8 mouse cellular contexts compared by ENCODE assay signal in genomic region chr11:78177903-78178858, GRCm38 (mm10). TPM values are rescaled to one million over a fixed set of nuclear protein-coding genes. Genes with fewer than 3 reads are reported as not detected.
DNase-seq lines count a peak whose midpoint lies in the region; ATAC-seq and TF ChIP-seq lines count a peak whose summit lies in the region.

No protein-coding gene starts in this region.

- ATAC-seq in forebrain, embryonic 12.5 days (ENCODE audit: low FRiP score), result peak; percentile 87
- ATAC-seq in heart, postnatal 0 days (ENCODE audit: insufficient read depth, low read depth), result peak; percentile 86
- ATAC-seq in liver, embryonic 14.5 days (ENCODE audit: insufficient read depth), result peak; percentile 77
- ATAC-seq in stomach, embryonic 15.5 days (ENCODE audit: insufficient read depth, low FRiP score, low read depth), result peak; percentile 86

- DNase-seq in c-Kit-positive CD71-positive TER-119-positive erythroid progenitor cells, embryonic 14.5 days (ENCODE audit: low spot score), result peak; percentile 95
- DNase-seq in heart, postnatal 0 days (ENCODE audit: low spot score), result peak; percentile 94
- peak; percentile 96 for DNase-seq in kidney, postnatal 36 days
- peak; percentile 87 to 93 (median 91) for DNase-seq in liver, embryonic 14.5 days (ENCODE audit: low read depth in 3 of 3, low spot score in 3 of 3)
- DNase-seq in neural tube, embryonic 10.5 days (ENCODE audit: extremely low spot score, low spot score), result peak; percentile 98

- peaks cover 60% of the 10 kb centered on the region for H3K4me1 ChIP-seq in E14TG2a.4 (replicated peaks; ENCODE audit: low read depth, low read length)
- H3K4me1 ChIP-seq in forebrain, embryonic 12.5 days, result peaks cover 62% of the 10 kb centered on the region
- H3K4me1 ChIP-seq in heart, postnatal 0 days (ENCODE audit: control insufficient read depth, insufficient read depth), result peaks cover 13% of the 10 kb centered on the region
- H3K4me1 ChIP-seq in liver, embryonic 14.5 days (replicated peaks; ENCODE audit: control insufficient read depth in 2 of 2, insufficient read depth in 2 of 2, low read length in 1 of 2), result peaks cover 21 to 28% of the 10 kb centered on the region in 2 experiments
- H3K4me1 ChIP-seq in stomach, embryonic 15.5 days, result peaks cover 56% of the 10 kb centered on the region

- no peaks in the 10 kb centered on the region for H3K27me3 ChIP-seq in E14TG2a.4 (ENCODE audit: insufficient read depth, low read length)
- no peaks in the 10 kb centered on the region for H3K27me3 ChIP-seq in forebrain, embryonic 12.5 days
- no peaks in the 10 kb centered on the region for H3K27me3 ChIP-seq in heart, postnatal 0 days (ENCODE audit: control insufficient read depth, insufficient read depth, low read length)
- no peaks in the 10 kb centered on the region for H3K27me3 ChIP-seq in liver, embryonic 14.5 days (ENCODE audit: control insufficient read depth, insufficient read depth, low read length)
- H3K27me3 ChIP-seq in stomach, embryonic 15.5 days (replicated peaks), result no peaks in the 10 kb centered on the region

- H3K9me3 ChIP-seq in E14TG2a.4 (ENCODE audit: low read length), result no peaks in the 10 kb centered on the region
- H3K9me3 ChIP-seq in forebrain, embryonic 12.5 days, result no peaks in the 10 kb centered on the region
- H3K9me3 ChIP-seq in heart, postnatal 0 days (replicated peaks; ENCODE audit: control insufficient read depth, low read length), result no peaks in the 10 kb centered on the region
- H3K9me3 ChIP-seq in liver, embryonic 14.5 days (ENCODE audit: control insufficient read depth, low read length), result no peaks in the 10 kb centered on the region
- H3K9me3 ChIP-seq in stomach, embryonic 15.5 days, result no peaks in the 10 kb centered on the region

- peak overlapping the region; percentile 80 for H3K4me2 ChIP-seq in forebrain, embryonic 12.5 days
- peak overlapping the region; percentile 96 for H3K4me2 ChIP-seq in heart, postnatal 0 days (ENCODE audit: low read depth, low read length)
- H3K4me2 ChIP-seq in liver, embryonic 14.5 days (ENCODE audit: low read depth), result peak overlapping the region; percentile 99
- peak overlapping the region; percentile 90 for H3K4me2 ChIP-seq in stomach, embryonic 15.5 days

- no peak for TF ChIP-seq EP300 in heart, postnatal 0 days (IDR thresholded peaks at IDR 0.05; ENCODE audit: low read depth)
- no peak; the same call in 1 of the 2 replicates for TF ChIP-seq EP300 in liver, embryonic 14.5 days (IDR thresholded peaks at IDR 0.05; ENCODE audit: low read depth)

- under 1% methylated on average over 69 of the region's 84 CpGs for WGBS in forebrain, embryonic 12.5 days
- under 1% methylated on average over 72 of the region's 84 CpGs for whole genome bisulfite sequencing in heart, postnatal 0 days
- WGBS in liver, embryonic 14.5 days (ENCODE audit: insufficient replicate concordance), result under 1% methylated on average over 82 of the region's 84 CpGs
- under 1% methylated on average over 75 of the region's 84 CpGs for WGBS in stomach, embryonic 15.5 days

- peak overlapping the region; percentile 73 for H3K9ac ChIP-seq in forebrain, embryonic 12.5 days
- peak overlapping the region; percentile 43 for H3K9ac ChIP-seq in heart, postnatal 0 days (replicated peaks; ENCODE audit: low read depth, low read length)
- H3K9ac ChIP-seq in liver, embryonic 14.5 days (replicated peaks), result peak overlapping the region; percentile 99
- H3K9ac ChIP-seq in stomach, embryonic 15.5 days, result peak overlapping the region; percentile 67

- peak overlapping the region; percentile 91 for H3K27ac ChIP-seq in forebrain, embryonic 12.5 days
- peak overlapping the region; percentile 90 for H3K27ac ChIP-seq in heart, postnatal 0 days (ENCODE audit: low read depth)
- peak overlapping the region; percentile 96 for H3K27ac ChIP-seq in liver, embryonic 14.5 days
- H3K27ac ChIP-seq in stomach, embryonic 15.5 days, result peak overlapping the region; percentile 99

- TF ChIP-seq CTCF in E14TG2a.4 (conservative IDR thresholded peaks at IDR 0.05; ENCODE audit: low read length), result peak; percentile 95
- peak; percentile 97 for TF ChIP-seq CTCF in heart, postnatal 0 days (IDR thresholded peaks at IDR 0.05; ENCODE audit: low read depth)
- peak; percentile 99 for TF ChIP-seq CTCF in liver, embryonic 14.5 days (IDR thresholded peaks at IDR 0.05; ENCODE audit: low read depth)

- peak overlapping the region; percentile 99 for H3K4me3 ChIP-seq in E14TG2a.4 (replicated peaks; ENCODE audit: low read length)
- H3K4me3 ChIP-seq in forebrain, embryonic 12.5 days (replicated peaks), result peak overlapping the region; percentile 64
- peak overlapping the region; percentile 63 for H3K4me3 ChIP-seq in heart, postnatal 0 days (ENCODE audit: low read depth, low read length)
- peak overlapping the region; percentile 86 to 90 for H3K4me3 ChIP-seq in liver, embryonic 14.5 days (ENCODE audit: insufficient read depth in 1 of 2, low read depth in 2 of 2, low read length in 2 of 2)
- peak overlapping the region; percentile 76 for H3K4me3 ChIP-seq in stomach, embryonic 15.5 days (replicated peaks)

- H3K36me3 ChIP-seq in E14TG2a.4 (ENCODE audit: insufficient read depth, low read length), result peaks cover 41% of the 10 kb centered on the region
- H3K36me3 ChIP-seq in forebrain, embryonic 12.5 days (replicated peaks), result peaks cover 30% of the 10 kb centered on the region
- H3K36me3 ChIP-seq in heart, postnatal 0 days (replicated peaks; ENCODE audit: control insufficient read depth, insufficient read depth, low read length), result peaks cover 29% of the 10 kb centered on the region
- peaks cover 34% of the 10 kb centered on the region for H3K36me3 ChIP-seq in liver, embryonic 14.5 days (replicated peaks; ENCODE audit: control insufficient read depth, insufficient read depth, low read depth)
- H3K36me3 ChIP-seq in stomach, embryonic 15.5 days, result peaks cover 24% of the 10 kb centered on the region

RNA-seq across cellular contexts. Expression of gene Tlcd1, which starts 1.7 kb away (rescaled TPM):
- 5.5 and 6.9 TPM in 2 replicates for polyA plus RNA-seq in forebrain, embryonic 12.5 days (2016; fragmentation: Nextera tagmentation; extraction: Ambion mirVana)
- 19.9 and 24.1 TPM in 2 replicates for total RNA-seq in heart, postnatal 0 days (2014; rRNA removed; ENCODE audit: low replicate concordance)
- polyA plus RNA-seq in heart, postnatal 0 days (2015; fragmentation: Nextera tagmentation; extraction: Ambion mirVana), result 15.1 and 16.8 TPM in 2 replicates
- polyA plus RNA-seq in liver, embryonic 14.5 days (2012; rRNA removed), result 47.4 and 69.6 TPM in 2 replicates
- 44.9 and 50.5 TPM in 2 replicates for polyA plus RNA-seq in liver, embryonic 14.5 days (2014; fragmentation: Nextera tagmentation; extraction: Ambion mirVana)
- polyA plus RNA-seq in stomach, embryonic 15.5 days (2015; fragmentation: Nextera tagmentation; extraction: Ambion mirVana), result 29.8 and 30.8 TPM in 2 replicates

RNA-seq across cellular contexts. Expression of gene Nek8, which starts 1.7 kb away (rescaled TPM):
- polyA plus RNA-seq in forebrain, embryonic 12.5 days (2016; fragmentation: Nextera tagmentation; extraction: Ambion mirVana), result 8.8 and 9.4 TPM in 2 replicates
- total RNA-seq in heart, postnatal 0 days (2014; rRNA removed; ENCODE audit: low replicate concordance), result 24.6 and 27.2 TPM in 2 replicates
- polyA plus RNA-seq in heart, postnatal 0 days (2015; fragmentation: Nextera tagmentation; extraction: Ambion mirVana), result 8.1 and 9.1 TPM in 2 replicates
- 9.8 and 10.6 TPM in 2 replicates for polyA plus RNA-seq in liver, embryonic 14.5 days (2012; rRNA removed)
- polyA plus RNA-seq in liver, embryonic 14.5 days (2014; fragmentation: Nextera tagmentation; extraction: Ambion mirVana), result 7.4 and 7.8 TPM in 2 replicates
- polyA plus RNA-seq in stomach, embryonic 15.5 days (2015; fragmentation: Nextera tagmentation; extraction: Ambion mirVana), result 15.4 and 18.2 TPM in 2 replicates

RNA-seq across cellular contexts. Expression of gene Rpl23a, which starts 5.2 kb away (rescaled TPM):
- polyA plus RNA-seq in forebrain, embryonic 12.5 days (2016; fragmentation: Nextera tagmentation; extraction: Ambion mirVana), result 931 and 997 TPM in 2 replicates
- total RNA-seq in heart, postnatal 0 days (2014; rRNA removed; ENCODE audit: low replicate concordance), result 473 and 508 TPM in 2 replicates
- 719 and 776 TPM in 2 replicates for polyA plus RNA-seq in heart, postnatal 0 days (2015; fragmentation: Nextera tagmentation; extraction: Ambion mirVana)
- polyA plus RNA-seq in liver, embryonic 14.5 days (2012; rRNA removed), result 628 and 1,347 TPM in 2 replicates
- polyA plus RNA-seq in liver, embryonic 14.5 days (2014; fragmentation: Nextera tagmentation; extraction: Ambion mirVana), result 1,087 and 1,100 TPM in 2 replicates
- polyA plus RNA-seq in stomach, embryonic 15.5 days (2015; fragmentation: Nextera tagmentation; extraction: Ambion mirVana), result 1,236 and 1,312 TPM in 2 replicates

RNA-seq across cellular contexts. Expression of gene Rab34, which starts 10.0 kb away (rescaled TPM):
- polyA plus RNA-seq in forebrain, embryonic 12.5 days (2016; fragmentation: Nextera tagmentation; extraction: Ambion mirVana), result 44.5 and 49.8 TPM in 2 replicates
- total RNA-seq in heart, postnatal 0 days (2014; rRNA removed; ENCODE audit: low replicate concordance), result 55.1 and 57.5 TPM in 2 replicates
- polyA plus RNA-seq in heart, postnatal 0 days (2015; fragmentation: Nextera tagmentation; extraction: Ambion mirVana), result 37.1 and 39.7 TPM in 2 replicates
- 7.1 and 7.7 TPM in 2 replicates for polyA plus RNA-seq in liver, embryonic 14.5 days (2012; rRNA removed)
- 11.3 and 12.4 TPM in 2 replicates for polyA plus RNA-seq in liver, embryonic 14.5 days (2014; fragmentation: Nextera tagmentation; extraction: Ambion mirVana)
- 111 and 120 TPM in 2 replicates for polyA plus RNA-seq in stomach, embryonic 15.5 days (2015; fragmentation: Nextera tagmentation; extraction: Ambion mirVana)

RNA-seq across cellular contexts. Expression of gene Traf4, which starts 12.8 kb away (rescaled TPM):
- 121 and 127 TPM in 2 replicates for polyA plus RNA-seq in forebrain, embryonic 12.5 days (2016; fragmentation: Nextera tagmentation; extraction: Ambion mirVana)
- 25.1 and 42.6 TPM in 2 replicates for total RNA-seq in heart, postnatal 0 days (2014; rRNA removed; ENCODE audit: low replicate concordance)
- 21.2 and 22.9 TPM in 2 replicates for polyA plus RNA-seq in heart, postnatal 0 days (2015; fragmentation: Nextera tagmentation; extraction: Ambion mirVana)
- polyA plus RNA-seq in liver, embryonic 14.5 days (2012; rRNA removed), result 35.1 and 39.9 TPM in 2 replicates
- polyA plus RNA-seq in liver, embryonic 14.5 days (2014; fragmentation: Nextera tagmentation; extraction: Ambion mirVana), result 17.1 and 18.0 TPM in 2 replicates
- 57.3 and 67.4 TPM in 2 replicates for polyA plus RNA-seq in stomach, embryonic 15.5 days (2015; fragmentation: Nextera tagmentation; extraction: Ambion mirVana)

Comparison
In these comparisons a context has a peak if more than half of its experiments do, and no peak if none do; other contexts are left out.
1. Peak in every context shown above with its lines: DNase-seq, ATAC-seq, H3K4me3 ChIP-seq and H3K27ac ChIP-seq.
2. H3K9ac ChIP-seq: peak in every context shown above with its lines; median percentile 99 in liver, embryonic 14.5 days; 73 in forebrain, embryonic 12.5 days; 67 in stomach, embryonic 15.5 days; 43 in heart, postnatal 0 days.